Mouse (Mus musculus): ENCODE measurements at regions not wholly inside any gene's neighbourhood (a gene's known extent, or its start where the extent isn't known, plus 50 kb on each side); places are given as distances from the start of the nearest gene placed in this dataset.

GRCm38 (mm10) chr15:93705651-93706050 is 110.0 kb upstream of the Prickle1 start:
- DNase-seq (ENCODE audit: low read depth, low spot score), result no peak

- DNase-seq (ENCODE audit: low read depth, low spot score), result no peak
Measured at GRCm38 (mm10) chr15:93705109-93705508, 109.4 kb upstream of the Prickle1 start.

- DNase-seq (ENCODE audit: low read depth, low spot score), result no peak
Measured at GRCm38 (mm10) chr15:93701017-93701416, 105.3 kb upstream of the Prickle1 start.

DNA sequence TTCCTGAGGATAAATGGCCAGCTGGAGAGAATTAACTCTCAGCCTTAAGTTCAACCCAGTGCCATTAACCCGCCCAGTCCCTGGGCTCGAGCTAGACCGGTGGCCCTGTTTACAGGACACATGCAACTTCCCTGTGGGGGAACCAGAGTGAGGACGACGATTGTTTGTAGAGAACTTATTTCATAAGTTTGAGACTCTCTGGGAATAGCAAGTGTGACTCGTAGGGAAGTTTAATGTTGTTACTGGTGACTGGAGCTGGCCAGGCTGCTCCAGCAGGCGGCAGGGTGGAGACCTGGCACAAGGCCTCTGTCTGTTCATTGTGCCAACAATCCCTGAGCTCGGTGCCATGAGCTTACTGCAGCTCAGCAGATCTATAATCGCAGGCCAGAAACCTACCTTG is 104.3 kb upstream of the Prickle1 start:
- no peak for DNase-seq (ENCODE audit: low read depth, low spot score)

- DNase-seq (ENCODE audit: low read depth, low spot score), result no peak
Measured at GRCm38 (mm10) chr15:93698182-93698822, 102.6 kb upstream of the Prickle1 start.

DNA sequence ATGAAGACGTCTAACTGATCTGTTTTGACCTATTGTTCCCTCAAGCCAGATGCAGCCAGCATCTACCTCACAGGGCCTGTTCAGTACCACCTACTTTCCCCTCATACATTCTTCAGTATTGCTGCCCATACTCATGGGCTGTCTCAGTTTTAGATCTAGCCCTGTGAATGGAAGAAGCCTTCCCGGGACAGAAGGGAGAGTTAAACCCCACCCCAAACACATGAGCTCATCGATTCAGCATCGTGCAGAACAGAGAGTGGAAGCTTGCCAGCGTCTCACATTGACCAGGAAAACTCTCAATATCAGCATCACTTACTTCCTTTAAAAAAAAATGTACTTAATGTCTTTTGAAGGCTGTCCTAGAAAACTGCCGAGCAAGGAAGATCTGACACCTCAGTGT is 95.0 kb upstream of the Prickle1 start:
- DNase-seq (ENCODE audit: low read depth, low spot score), result no peak

DNA sequence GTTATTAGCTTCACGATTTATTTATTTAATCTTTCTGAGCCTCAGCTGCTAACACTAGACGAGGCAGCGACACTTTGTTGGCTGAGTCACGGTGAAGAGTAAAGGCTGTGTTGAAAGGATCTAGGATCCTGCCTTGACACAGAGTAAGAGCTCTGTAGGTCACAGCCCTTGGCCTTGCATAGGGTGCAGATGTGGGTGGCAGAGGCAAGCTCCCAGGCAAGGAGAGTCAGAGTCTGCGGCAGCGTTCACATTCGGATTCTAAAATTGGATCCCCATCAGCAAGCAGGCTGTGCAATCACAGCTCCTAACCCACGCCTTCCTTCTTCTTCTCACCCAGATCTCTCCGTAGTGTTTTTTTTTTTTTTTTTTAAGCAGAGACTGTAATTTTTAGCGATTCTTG is 94.3 kb upstream of the Prickle1 start:
- DNase-seq (ENCODE audit: low read depth, low spot score), result peak; percentile 90

- DNase-seq (ENCODE audit: low read depth, low spot score), result no peak
Measured at GRCm38 (mm10) chr15:93686385-93686784, 90.7 kb upstream of the Prickle1 start.

DNA sequence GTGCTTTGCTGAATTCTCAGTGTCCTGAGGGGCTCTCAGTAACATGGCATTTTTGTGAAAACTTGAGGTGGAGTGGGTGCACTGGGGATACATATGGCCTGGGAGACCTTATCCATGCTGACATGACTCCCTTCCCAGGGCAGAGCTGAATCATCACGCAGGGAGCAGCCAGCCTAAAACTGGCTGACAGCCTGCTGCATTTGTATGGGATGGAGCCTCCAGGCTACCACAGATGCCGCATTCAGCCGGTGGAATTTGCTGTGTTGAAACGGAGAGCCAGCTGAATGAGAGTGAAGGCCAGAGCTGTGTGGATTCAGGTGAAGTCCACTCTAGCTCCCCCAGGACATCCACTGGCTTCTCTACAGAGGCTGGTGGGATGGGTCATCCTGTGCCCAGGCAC is 85.9 kb upstream of the Prickle1 start:
- DNase-seq (ENCODE audit: low read depth, low spot score), result no peak

GRCm38 (mm10) chr15:93675624-93676023 is 79.9 kb upstream of the Prickle1 start:
- DNase-seq (ENCODE audit: low read depth, low spot score), result no peak

DNA sequence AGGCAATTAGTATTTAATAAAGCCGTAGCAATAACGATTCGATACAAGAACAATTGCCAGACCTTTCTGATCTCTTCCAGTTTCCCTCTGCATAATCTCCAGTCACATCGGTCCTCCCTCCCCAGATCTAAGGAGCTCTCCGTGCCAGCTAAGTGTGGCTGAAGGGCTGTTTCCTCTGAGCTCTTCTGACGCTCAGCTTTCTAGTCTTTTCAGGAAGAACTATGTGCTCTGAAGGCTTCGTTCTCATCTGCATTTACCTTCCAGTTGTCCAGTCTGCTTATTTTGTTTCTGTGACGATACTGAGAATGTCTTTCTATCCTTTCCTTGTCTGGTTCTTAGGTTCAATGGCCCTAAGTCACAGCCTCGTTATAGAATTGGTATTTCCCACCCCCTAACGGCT is 78.3 kb upstream of the Prickle1 start:
- no peak for DNase-seq (ENCODE audit: low read depth, low spot score)

- DNase-seq (ENCODE audit: low read depth, low spot score), result no peak
Measured at GRCm38 (mm10) chr15:93663876-93664275, 68.2 kb upstream of the Prickle1 start.

GRCm38 (mm10) chr15:93662601-93663000 is 66.9 kb upstream of the Prickle1 start:
- DNase-seq (ENCODE audit: low read depth, low spot score), result no peak

- DNase-seq (ENCODE audit: low read depth, low spot score), result no peak
Measured at GRCm38 (mm10) chr15:93661801-93662200, 66.1 kb upstream of the Prickle1 start.

DNA sequence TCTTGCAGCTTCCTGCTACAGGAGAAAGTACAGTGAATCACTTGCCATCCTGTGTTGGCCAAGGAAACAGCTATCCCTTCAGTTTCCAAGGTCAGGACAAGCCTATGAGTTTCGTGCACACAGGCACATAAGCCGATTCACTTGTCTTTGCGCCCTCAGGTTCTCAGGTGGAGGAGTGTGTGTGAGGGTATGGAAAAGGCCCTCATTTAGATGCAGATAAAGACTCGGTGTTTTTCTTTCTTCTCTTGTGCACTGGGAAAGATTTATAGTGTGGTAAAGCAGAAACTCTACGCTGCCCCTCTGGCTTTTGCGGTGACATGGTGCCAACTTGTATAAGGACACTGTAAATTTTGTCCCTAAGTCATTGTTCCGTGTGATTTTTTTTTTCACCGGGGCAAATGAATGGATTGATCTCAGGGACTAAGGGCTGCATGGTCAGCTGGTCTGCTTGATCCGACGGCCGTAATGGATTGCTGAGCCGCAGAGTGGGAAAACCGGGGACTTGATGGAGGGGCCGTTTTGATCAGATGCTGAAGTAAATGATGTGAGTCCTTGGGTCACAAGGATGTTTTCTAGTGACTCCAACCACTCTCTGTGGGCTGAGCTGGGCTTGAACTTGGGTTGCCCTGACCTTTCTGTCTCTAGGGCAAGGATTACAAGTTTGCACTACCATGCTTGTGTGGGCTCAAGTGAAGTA is 65.4 kb upstream of the Prickle1 start:
- DNase-seq (ENCODE audit: low read depth, low spot score), result no peak

DNA sequence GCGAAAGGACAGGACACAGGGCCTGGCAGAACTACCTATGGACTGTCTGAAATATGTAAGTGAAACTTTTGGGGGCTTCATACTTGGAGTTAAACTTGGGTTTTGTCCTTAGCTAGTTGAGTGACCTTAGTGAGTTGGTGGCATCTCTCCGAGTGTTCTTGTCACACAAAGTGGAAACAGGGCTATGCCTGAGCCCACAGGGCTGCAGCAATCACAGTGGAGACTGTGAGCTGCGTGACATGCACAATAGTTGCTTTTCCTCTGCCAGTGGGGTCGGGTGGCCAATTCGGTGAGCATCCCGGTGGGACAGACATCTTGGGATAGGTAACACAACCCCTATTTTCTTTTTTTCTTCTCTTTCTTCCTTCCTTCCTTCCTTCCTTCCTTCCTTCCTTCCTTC is 61.5 kb upstream of the Prickle1 start:
- DNase-seq (ENCODE audit: low read depth, low spot score), result no peak

DNA sequence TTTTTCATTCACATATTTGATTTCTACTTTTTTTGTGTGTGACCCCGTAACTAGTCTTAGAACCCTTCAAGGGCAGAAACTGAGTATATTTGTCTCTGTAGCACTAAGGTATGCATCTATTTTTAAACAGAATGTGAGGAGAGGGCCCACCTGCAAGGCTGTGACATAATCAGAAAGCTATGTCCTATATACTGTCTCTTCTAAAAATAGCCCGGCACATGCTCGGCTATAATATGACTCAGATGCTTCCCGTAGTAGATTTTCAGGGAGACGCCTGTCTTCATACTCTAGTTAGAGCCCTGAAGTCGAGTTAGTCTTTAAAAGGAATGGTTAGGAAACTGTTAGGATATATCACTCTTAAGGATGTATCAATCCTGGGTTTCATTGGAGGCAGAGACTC is 61.0 kb upstream of the Prickle1 start:
- peak; percentile 34 for DNase-seq (ENCODE audit: low read depth, low spot score)

- no peak for DNase-seq (ENCODE audit: low read depth, low spot score)
Measured at GRCm38 (mm10) chr15:93655743-93656142, 60.1 kb upstream of the Prickle1 start.

DNA sequence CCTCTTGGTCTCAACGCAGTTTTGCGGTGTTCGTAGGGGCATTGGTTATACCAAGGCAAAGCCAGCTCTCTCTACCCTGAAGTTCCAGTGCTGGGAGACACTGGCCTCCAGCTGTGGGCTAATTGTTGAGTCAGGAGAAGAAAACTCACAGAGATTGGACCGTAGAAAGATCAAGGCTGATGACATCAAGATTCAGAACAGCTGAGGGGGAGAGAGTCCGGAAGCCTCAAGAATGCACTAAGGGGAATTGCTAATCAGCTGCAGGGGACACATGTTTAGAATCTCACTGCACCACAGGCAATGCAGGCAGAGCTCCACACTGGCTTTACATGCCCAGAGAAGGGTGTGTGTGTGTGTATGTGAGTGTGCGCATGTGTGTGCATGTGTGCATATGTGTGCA is 59.6 kb upstream of the Prickle1 start:
- DNase-seq (ENCODE audit: low read depth, low spot score), result no peak

DNA sequence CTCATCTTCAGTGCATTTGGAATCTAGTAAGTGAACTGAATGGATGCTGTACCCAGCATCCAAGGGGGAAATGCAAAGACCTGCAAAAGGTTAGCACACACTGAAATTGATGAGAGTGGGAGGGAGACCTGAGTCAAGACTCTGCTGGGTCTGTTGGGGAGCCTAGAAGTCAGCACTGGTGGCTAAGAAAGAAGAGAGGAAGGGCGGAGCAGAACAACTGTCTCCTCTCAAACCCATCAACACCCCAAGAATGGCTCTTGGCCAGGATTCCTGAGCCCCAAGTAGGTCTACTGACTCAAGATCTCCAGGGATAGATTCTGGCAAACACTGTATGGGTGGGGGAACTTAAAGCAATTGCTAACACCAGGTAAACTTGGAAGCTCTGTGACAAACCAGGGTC is 57.7 kb upstream of the Prickle1 start:
- no peak for DNase-seq (ENCODE audit: low read depth, low spot score)

DNA sequence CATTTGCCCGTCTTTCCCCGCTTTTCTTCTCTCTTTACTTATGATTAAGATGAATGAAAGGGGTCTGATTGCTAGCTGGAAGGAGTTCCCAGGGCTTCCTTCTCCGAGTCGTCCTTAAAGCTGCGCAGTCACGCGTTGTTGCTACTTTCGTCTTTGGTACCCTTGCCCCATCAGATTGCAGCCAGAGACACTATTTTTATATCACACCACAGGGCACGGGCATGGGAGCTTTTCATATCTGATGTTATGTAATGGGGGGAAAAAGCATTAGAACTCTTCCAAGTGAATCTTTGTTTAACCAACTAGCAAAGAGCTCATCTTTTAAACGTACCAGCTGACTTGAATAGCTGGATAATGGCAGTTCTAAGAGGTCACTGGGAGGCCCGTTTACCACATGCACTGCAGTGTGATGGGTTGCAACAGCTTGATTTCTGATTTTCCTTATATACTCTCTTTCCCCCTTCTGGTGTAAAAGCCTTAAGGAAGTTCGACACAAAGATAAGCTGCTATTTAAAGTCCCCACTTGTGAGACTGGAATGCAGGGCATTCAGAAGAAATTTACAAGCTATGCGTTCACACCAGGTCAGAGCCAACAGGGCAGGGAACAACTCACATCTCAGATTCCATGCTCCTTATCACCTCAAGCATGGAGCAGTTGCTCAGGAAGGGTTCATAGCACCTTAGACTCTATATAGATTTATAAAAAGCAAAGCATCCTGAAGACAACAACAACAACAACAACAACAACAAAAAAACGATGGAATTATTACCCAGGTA is 55.5 kb upstream of the Prickle1 start:
- no peak for DNase-seq (ENCODE audit: low read depth, low spot score)

DNA sequence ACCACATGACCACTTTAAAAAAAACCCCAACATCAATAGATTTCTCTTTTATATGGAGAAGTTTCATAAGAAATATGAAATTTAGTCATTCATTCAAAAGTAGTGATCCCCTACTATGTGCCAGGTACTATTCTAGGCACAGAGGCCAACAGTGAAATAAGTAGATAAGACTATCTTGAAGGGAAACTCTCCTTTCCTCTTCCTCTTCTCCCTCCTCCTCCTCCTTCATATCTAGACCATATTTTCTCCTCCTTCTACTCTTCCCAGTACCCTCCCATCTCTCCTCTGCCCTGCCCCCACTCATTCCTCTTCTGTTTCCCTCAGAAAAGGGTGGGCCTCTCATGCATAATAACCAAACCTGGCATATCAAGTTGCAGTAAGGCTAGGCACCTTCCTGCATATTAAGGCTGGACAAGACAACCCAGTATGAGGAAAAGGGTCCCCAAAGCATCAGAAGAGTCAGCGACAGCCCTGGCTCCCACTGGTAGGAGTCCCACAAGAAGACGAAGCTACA is 54.4 kb upstream of the Prickle1 start:
- DNase-seq (ENCODE audit: low read depth, low spot score), result no peak

GRCm38 (mm10) chr15:93648646-93649045 is 53.0 kb upstream of the Prickle1 start:
- DNase-seq (ENCODE audit: low read depth, low spot score), result no peak
